Mouse (Mus musculus) c-Kit-negative CD71-positive TER-119-positive erythroid progenitor cells, embryonic 14.5 days (primary cell): Measurements from ENCODE around the gene 1700069L16Rik.

Experiments used
- DNase-seq: peaks from one replicate; pipeline ENCODE4 v3.0.0-alpha.2; 2013; ENCODE audit warnings: low read depth, low spot score

Gene 1700069L16Rik

DNA sequence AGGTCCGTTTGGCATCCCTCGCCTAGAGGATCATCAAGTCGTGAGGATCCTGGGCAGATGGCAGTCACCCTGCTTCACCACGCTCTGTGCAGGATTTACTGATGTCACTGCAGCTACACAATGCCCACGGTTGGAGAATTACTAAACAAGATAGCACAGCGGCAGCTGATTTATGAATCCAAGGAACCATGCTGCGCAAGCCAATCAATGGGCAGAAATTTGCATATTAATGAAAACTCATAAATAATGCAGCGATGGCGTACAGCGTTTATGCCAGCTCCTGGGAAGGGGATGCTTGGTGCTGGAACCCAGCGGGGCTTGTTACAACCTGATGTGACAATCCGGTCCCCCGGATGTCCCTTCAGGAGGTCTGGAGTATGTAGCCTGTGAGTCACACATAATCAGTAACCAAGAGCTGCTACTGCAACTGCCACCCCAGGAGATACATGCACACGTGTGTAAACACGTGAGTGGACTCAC is 34.5 kb downstream of the 1700069L16Rik start:
- no peak for DNase-seq

DNA sequence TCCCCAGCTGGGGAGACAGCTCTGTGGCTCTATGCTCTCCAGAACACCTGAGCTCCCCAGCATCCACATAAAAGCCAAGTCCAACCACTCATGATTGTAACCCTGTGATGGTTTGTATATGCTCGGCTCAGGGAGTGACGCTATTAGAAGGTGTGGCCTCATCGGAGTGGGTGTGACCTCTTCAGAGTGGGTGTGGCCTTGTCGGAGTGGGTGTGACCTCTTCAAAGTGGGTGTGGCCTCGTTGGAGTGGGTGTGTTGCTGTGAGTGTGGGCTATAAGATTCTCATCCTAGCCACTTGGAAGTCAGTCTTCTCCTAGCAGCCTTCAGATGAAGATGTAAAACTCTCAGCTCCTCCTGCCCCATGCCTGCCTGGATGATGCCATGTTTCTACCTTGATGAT is 37.1 kb downstream of the 1700069L16Rik start:
- DNase-seq, result no peak

DNA sequence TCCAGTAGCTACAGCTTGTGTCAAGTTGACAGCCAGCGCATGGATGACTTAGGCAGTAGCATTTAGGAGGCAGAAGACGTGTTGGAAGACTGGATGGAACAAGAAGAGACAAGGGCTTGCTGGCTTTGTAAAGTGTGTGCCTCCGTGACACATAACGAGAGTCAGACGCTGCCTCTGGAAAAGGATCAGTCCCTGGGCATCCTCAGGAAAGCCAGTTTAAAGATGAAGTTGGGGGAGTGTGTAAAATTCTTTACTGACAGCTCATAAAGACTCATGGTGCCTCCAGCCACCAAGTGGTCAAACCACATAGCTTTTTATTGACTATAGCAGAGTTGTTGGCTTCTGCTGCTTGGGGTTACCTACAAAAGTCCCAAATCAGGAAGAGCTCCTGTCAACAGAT is 39.1 kb downstream of the 1700069L16Rik start:
- DNase-seq, result no peak

- DNase-seq, result no peak
Measured at GRCm38 (mm10) chr5:113683246-113683645, 41.3 kb downstream of the 1700069L16Rik start.

- no peak for DNase-seq
Measured at GRCm38 (mm10) chr5:113682472-113682871, 42.1 kb downstream of the 1700069L16Rik start.

GRCm38 (mm10) chr5:113681219-113681618 is 43.4 kb downstream of the 1700069L16Rik start:
- DNase-seq, result no peak

GRCm38 (mm10) chr5:113679509-113679908 is 45.1 kb downstream of the 1700069L16Rik start:
- no peak for DNase-seq

GRCm38 (mm10) chr5:113678743-113679452 is 45.7 kb downstream of the 1700069L16Rik start:
- DNase-seq, result no peak

DNA sequence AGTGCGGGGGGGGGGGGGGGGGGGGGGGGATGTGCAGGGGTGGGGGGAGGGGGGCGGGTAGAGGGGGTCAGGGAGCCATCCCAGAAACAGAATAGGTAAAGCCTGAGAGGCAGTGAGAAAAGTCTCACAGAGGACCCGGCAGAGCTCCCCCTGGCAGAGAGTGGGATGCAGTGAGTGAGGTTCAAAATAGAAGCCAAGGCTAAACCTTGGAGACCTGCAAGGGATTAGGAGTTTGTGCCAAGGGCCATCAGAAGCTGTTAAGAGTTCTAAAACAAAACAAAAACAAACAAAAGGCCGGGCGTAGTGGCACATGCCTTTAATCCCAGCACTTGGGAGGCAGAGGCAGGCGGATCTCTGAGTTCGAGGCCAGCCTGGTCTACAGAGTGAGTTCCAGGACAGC is 47.0 kb downstream of the 1700069L16Rik start:
- no peak for DNase-seq

DNA sequence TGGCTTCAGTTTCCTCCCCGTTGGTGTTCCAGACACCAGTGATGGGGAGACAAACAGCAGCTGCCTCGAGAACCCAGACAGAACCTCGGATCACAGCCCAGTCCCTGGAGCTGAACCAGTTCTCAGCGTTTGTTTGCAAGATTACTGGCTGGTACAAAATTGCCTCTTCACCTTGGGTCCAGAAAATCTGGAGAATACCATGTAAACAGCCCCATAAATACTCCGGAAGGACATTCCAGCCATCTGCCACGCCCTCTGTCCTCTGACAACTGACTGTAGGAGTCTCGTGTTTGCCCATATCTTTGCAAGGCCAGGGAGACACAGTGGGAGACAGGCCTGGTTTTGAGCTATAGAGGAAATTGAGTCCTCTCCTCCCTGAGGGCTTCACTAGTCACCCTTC is 49.7 kb downstream of the 1700069L16Rik start:
- no peak for DNase-seq

GRCm38 (mm10) chr5:113672456-113672855 is 52.1 kb downstream of the 1700069L16Rik start:
- no peak for DNase-seq

DNA sequence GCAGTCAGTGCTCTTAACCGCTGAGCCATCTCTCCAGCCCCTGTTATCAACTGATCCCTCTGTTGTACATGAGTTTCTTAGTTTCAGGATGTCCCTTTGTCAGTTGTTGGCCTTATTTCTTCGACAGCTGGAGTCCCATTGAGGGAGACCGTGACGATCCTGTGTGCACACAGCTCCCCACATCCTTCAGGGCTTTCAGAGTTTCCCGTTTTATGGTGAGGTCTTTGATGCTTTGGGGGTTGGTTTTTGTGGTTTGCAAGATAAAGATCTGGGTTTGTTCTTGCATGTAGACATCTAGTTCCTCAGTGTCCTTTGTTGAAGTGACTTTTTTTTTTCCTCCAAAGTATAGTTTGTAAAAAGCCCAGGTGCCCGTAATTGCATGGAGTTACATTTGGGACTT is 54.0 kb downstream of the 1700069L16Rik start:
- no peak for DNase-seq

- DNase-seq, result no peak
Measured at GRCm38 (mm10) chr5:113670110-113670509, 54.5 kb downstream of the 1700069L16Rik start.

- DNase-seq, result peak; percentile 24
Measured at GRCm38 (mm10) chr5:113664629-113665195, 59.9 kb downstream of the 1700069L16Rik start.

DNA sequence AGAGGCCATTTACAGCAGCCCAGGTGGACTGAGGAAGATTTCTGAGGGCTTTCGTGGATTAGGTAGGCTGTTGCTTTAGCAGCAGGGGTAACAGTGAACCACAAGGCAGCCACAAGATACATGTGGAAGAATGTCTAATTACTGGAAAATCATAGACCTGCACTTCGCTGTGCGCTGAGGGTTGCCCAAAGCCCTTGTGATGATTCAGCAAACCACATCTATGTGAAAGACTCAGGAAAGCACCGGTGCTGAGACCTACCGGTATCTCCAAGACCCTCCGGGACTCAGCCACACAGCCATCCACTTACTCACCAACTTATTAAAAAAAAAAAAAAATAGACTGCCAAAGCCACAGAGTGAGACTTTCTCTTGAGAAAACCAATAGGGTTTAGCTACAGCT is 60.4 kb downstream of the 1700069L16Rik start:
- DNase-seq, result no peak

GRCm38 (mm10) chr5:113660872-113661271 is 63.7 kb downstream of the 1700069L16Rik start:
- DNase-seq, result no peak

DNA sequence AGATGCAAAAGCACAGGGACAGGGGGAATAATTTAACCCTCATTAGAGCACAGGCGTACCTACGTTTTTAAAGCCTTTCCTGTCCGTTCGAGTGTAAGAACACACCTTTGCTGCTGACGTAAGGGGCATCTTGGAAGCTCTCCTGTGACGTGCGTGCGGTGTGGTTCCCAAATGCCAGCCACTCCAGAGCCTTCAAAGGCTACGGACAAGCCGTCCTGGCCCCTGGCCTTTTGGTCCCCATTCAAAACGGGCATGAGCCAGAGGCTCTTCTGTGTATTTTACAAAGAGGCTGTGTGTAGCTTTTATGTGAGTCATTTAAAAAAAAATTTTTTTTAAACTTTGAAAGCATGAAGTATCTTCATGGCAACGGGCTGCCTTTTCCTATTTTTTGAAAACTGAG is 69.8 kb downstream of the 1700069L16Rik start:
- DNase-seq, result no peak

- no peak for DNase-seq
Measured at GRCm38 (mm10) chr5:113654206-113654605, 70.4 kb downstream of the 1700069L16Rik start.

DNA sequence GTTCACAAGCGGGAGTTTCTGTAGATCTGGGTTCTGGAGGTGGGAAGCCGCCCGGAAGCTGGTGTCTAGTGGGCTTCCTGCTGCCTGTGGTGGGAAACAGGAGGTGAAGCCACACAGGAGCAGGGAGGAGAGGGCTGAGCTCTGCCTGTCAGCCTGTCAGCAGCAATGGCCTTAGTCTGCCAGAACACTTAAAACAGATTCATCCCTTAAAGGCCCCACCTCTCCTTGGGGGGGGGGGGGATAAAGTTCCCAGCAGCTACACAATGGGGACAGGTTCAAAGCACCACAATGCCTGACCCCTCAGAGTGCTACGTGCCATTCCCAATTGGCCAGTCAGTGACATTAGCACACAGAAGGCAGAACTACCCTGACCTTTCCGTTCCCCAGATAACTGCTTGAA is 72.4 kb downstream of the 1700069L16Rik start:
- DNase-seq, result no peak

DNA sequence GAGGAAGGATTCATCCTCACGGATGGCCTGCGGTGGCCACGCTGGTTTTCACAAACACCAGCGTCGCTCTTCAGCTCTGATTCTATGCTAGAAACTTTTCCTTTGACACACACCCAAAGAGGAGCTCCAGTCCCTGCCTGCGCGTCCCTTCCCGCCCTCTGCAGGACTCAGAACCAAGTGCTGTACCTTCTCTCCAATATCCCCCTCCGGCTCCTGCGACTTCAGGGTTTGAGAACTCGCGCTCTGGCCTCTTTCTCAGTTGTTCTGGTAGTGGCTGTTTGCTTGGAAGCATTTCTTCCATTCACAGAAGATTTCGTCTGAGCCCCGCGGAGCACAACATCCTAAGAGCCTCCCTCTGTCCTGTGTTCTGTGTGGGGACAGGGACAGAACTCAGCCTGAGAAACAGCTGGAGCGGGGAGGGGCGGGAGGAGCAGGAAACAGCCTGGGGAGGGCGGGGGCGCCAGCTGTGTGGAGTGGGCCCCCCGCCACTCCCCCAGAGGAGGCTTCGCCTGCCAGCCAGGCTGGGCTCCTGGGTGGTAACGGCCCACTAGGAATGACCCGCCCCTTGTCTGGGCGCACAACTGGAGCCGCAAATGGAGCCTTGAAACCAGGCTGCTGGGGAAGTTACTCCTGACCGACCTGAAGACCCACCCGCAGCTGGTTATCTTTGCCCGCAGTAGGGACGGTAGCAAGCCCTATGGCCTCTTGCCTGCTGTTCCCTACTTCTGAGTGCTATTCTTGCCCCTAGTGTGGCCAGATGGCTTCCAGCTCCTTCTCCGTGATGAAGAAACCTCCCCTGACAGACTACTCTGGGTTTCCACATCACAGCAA is 74.3 kb downstream of the 1700069L16Rik start, which contains the start of gene Cmklr1:
TSS of gene Cmklr1 (minus strand) at position 392 of the 831 bp plus-strand sequence.
- no peak for DNase-seq

DNA sequence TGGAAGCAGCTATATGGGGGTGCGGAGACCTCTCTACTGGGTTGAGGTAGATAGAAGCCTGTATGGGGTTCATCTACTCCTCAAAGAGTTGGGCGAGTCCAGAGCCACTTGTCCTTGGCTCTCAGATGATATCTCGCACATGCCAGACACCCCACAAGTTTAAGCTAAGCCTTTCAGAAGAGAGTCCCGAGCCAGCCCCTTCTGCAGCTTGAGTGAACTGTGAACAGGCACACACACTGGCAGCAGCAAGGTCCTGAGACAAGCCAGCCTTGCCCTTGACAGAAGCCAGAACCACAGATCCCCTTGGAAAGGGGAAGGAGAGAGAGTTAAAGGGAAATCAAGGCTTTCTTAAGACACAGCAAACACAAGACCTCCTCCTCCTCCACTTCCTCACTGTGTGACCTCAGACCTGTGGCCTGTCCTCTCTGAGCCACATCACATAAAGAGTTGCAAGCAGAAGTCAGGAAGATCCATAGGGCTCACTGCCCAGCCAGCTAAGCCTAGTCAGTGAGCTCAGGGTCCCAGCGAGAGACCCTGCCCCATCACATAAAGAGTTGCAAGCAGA is 75.8 kb downstream of the 1700069L16Rik start:
- no peak for DNase-seq

DNA sequence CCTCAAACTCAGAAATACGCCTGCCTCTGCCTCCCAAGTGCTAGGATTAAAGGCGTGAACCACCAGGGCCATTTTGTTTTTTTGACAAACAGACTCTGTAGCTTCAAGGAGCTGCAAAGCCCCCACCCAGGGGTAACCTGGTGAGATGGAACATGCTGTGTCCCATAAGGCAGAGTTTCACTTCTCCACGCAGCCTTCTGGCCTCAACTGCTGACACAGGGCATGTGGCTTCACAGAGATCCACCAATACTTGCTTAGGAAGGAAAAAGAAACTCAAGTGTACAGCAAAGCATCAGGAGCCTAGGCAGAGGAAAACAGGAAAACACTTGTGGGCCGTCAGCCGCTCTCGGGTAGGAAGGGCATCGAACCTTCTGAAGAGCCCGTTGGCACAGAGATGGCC is 77.4 kb downstream of the 1700069L16Rik start:
- DNase-seq, result no peak
